In genomic region chr8:103578006-103578405, GRCm38 (mm10) we compare ENCODE assay signal across 18 mouse cellular contexts.
DNase-seq lines count a peak whose midpoint lies in the region; ATAC-seq and TF ChIP-seq lines count a peak whose summit lies in the region.
"Had no signal": no experiment of that assay in that cellular context is flagged by ENCODE, and none has a peak within 500 bp of the region (broad histone marks: within the 10 kb centered on the region; RNA-seq: fewer than 3 reads in every experiment).

No protein-coding gene starts in this region.

- WGBS in cerebellum, adult 2 months: 63% methylated on average over 6 of the region's 6 CpGs
- 55% methylated on average over 6 of the region's 6 CpGs for WGBS in midbrain, postnatal 0 days
- WGBS in midbrain, embryonic 16.5 days: 57% methylated on average over 6 of the region's 6 CpGs

- H3K4me2 ChIP-seq in midbrain, postnatal 0 days (ENCODE audit: low read depth, low read length, poor library complexity, severe bottlenecking): no peak overlapping the region
- no peak overlapping the region for H3K4me2 ChIP-seq in midbrain, embryonic 16.5 days (ENCODE audit: low read length)
- H3K4me2 ChIP-seq: heart, embryonic 12.5 days had no signal

- no peak overlapping the region for H3K9ac ChIP-seq in midbrain, postnatal 0 days (replicated peaks; ENCODE audit: low read length, poor library complexity, severe bottlenecking)
- no peak overlapping the region for H3K9ac ChIP-seq in midbrain, embryonic 16.5 days (ENCODE audit: low read depth, low read length)
- H3K9ac ChIP-seq: heart, embryonic 12.5 days had no signal

- H3K36me3 ChIP-seq in midbrain, postnatal 0 days (ENCODE audit: insufficient read depth, low read length): no peaks in the 10 kb centered on the region
- no peaks in the 10 kb centered on the region for H3K36me3 ChIP-seq in midbrain, embryonic 16.5 days (ENCODE audit: control insufficient read depth, insufficient read depth, low read length)
- H3K36me3 ChIP-seq: embryonic facial prominence, embryonic 10.5 days; heart, embryonic 12.5 days; hindbrain, embryonic 10.5 days had no signal

- ATAC-seq in midbrain, postnatal 0 days (ENCODE audit: low FRiP score): no peak
- ATAC-seq in midbrain, embryonic 16.5 days: no peak
- ATAC-seq: CD4-positive, CD25-positive, alpha-beta regulatory T cell, adult 4 months; forebrain, embryonic 14.5 days had no signal

- H3K27me3 ChIP-seq in cerebellum, adult 2 months (ENCODE audit: control insufficient read depth, insufficient read depth, low read length): no peaks in the 10 kb centered on the region; the same call in 1 of the 2 replicates
- H3K27me3 ChIP-seq in midbrain, postnatal 0 days (ENCODE audit: insufficient read depth, low read length): no peaks in the 10 kb centered on the region
- H3K27me3 ChIP-seq in midbrain, embryonic 16.5 days (ENCODE audit: control insufficient read depth, insufficient read depth, low read depth, low read length): no peaks in the 10 kb centered on the region
- H3K27me3 ChIP-seq: heart, embryonic 12.5 days had no signal

- H3K4me3 ChIP-seq in cerebellum, adult 2 months (replicated peaks; ENCODE audit: insufficient read depth, low read depth, low read length): no peak overlapping the region
- H3K4me3 ChIP-seq in layer of hippocampus, adult 2 months: no peak overlapping the region
- no peak overlapping the region for H3K4me3 ChIP-seq in midbrain, postnatal 0 days (ENCODE audit: low read depth, low read length)
- H3K4me3 ChIP-seq in midbrain, embryonic 16.5 days (ENCODE audit: low read depth, low read length): no peak overlapping the region
- H3K4me3 ChIP-seq: embryonic facial prominence, embryonic 10.5 days; gastrocnemius, adult 2 months; heart, embryonic 12.5 days; hindbrain, embryonic 10.5 days had no signal

- H3K27ac ChIP-seq in cerebellum, adult 2 months (ENCODE audit: insufficient read depth, low read length): no peak overlapping the region
- peak overlapping the region; percentile 69 for H3K27ac ChIP-seq in layer of hippocampus, adult 2 months
- no peak overlapping the region for H3K27ac ChIP-seq in midbrain, postnatal 0 days (ENCODE audit: low read depth, low read length)
- H3K27ac ChIP-seq in midbrain, embryonic 16.5 days (ENCODE audit: low read length): no peak overlapping the region
- H3K27ac ChIP-seq: embryonic facial prominence, embryonic 10.5 days; gastrocnemius, adult 2 months; hindbrain, embryonic 10.5 days had no signal

- DNase-seq in cerebellum, postnatal 10 days: peak; percentile 14 to 15
- no peak for DNase-seq in cerebellum, adult 2 months
- DNase-seq in layer of hippocampus, adult 2 months (ENCODE audit: low spot score in 2 of 2): peak in 1 of 2 experiments; percentile 18
- DNase-seq in layer of hippocampus, adult 9-10 months (ENCODE audit: low spot score): no peak
- DNase-seq in midbrain, postnatal 0 days (ENCODE audit: low spot score): peak; percentile 45
- no peak for DNase-seq in thymus, adult 18-20 months
- DNase-seq: adrenal gland, postnatal 10 days; B cell, adult 2 months; cerebellum, adult 11-12 months; cerebellum, adult 9-11 months; gastrocnemius, adult 2 months; gastrocnemius, postnatal 25 days had no signal

- H3K9me3 ChIP-seq in midbrain, postnatal 0 days (ENCODE audit: low read length): no peaks in the 10 kb centered on the region
- H3K9me3 ChIP-seq in midbrain, embryonic 16.5 days (replicated peaks; ENCODE audit: control insufficient read depth, low read length, poor library complexity, severe bottlenecking): no peaks in the 10 kb centered on the region
- H3K9me3 ChIP-seq: embryonic facial prominence, embryonic 10.5 days; heart, embryonic 12.5 days; hindbrain, embryonic 10.5 days had no signal

- TF ChIP-seq POLR2A in cerebellum, adult 2 months (IDR thresholded peaks at IDR 0.05; ENCODE audit: borderline replicate concordance, insufficient read depth, low read length): no peak

- no peak for TF ChIP-seq CTCF in cerebellum, adult 2 months (IDR thresholded peaks at IDR 0.05; ENCODE audit: borderline replicate concordance, insufficient read depth, low read depth, low read length)
- TF ChIP-seq CTCF in layer of hippocampus, adult 2 months (conservative IDR thresholded peaks at IDR 0.05): no peak
- TF ChIP-seq CTCF in midbrain, postnatal 0 days (IDR thresholded peaks at IDR 0.05): no peak

- no peaks in the 10 kb centered on the region for H3K4me1 ChIP-seq in cerebellum, adult 2 months (ENCODE audit: control insufficient read depth, insufficient read depth, low read length)
- H3K4me1 ChIP-seq in midbrain, postnatal 0 days (ENCODE audit: insufficient read depth, low read length): no peaks in the 10 kb centered on the region
- peaks cover 5% of the 10 kb centered on the region; the same call in 1 of the 2 replicates for H3K4me1 ChIP-seq in midbrain, embryonic 16.5 days (ENCODE audit: control insufficient read depth, insufficient read depth, low read length)
- H3K4me1 ChIP-seq: heart, embryonic 12.5 days had no signal

Comparison
In these comparisons a context has a peak if more than half of its experiments do, and no peak if none do; other contexts are left out.
1. DNase-seq: peak in cerebellum, postnatal 10 days (2 of 2) and midbrain, postnatal 0 days (single experiment); none in cerebellum, adult 2 months (0 of 2), layer of hippocampus, adult 9-10 months (single experiment) and thymus, adult 18-20 months (0 of 2).